Mouse (Mus musculus): ENCODE data around the gene Lpp. TPM values are rescaled to one million over a fixed set of nuclear protein-coding genes. Genes with fewer than 3 reads are reported as not detected.

The Lpp gene
- polyA plus RNA-seq, 1 experiment from 2014 or later, result 10.3 TPM

GRCm38 (mm10) chr16:24861374-24861773 is 468.1 kb downstream of the Lpp start:
- no peak for ATAC-seq (ENCODE audit: low read depth)

GRCm38 (mm10) chr16:24874235-24874634 is 480.9 kb downstream of the Lpp start:
- no peaks in the 10 kb centered on the region for H3K27me3 ChIP-seq (ENCODE audit: control insufficient read depth, insufficient read depth, low read depth, low read length)
- H3K9ac ChIP-seq (ENCODE audit: low read depth, low read length), result no peak overlapping the region
- H3K36me3 ChIP-seq (ENCODE audit: control insufficient read depth, insufficient read depth), result peaks cover 3% of the 10 kb centered on the region; the same call in 1 of the 2 replicates
- H3K4me3 ChIP-seq (ENCODE audit: low read depth, low read length), result no peak overlapping the region
- no peaks in the 10 kb centered on the region for H3K4me1 ChIP-seq (ENCODE audit: control insufficient read depth, low read depth, low read length)
- H3K4me2 ChIP-seq (ENCODE audit: low read depth, low read length), result no peak overlapping the region
- peak overlapping the region; percentile 28; the same call in 1 of the 2 replicates for H3K27ac ChIP-seq (ENCODE audit: low read length)
- no peaks in the 10 kb centered on the region for H3K9me3 ChIP-seq (replicated peaks; ENCODE audit: control insufficient read depth, low read length)
- 42% methylated on average over 4 of the region's 4 CpGs for WGBS (ENCODE audit: insufficient replicate concordance)
- peak; percentile 80 for ATAC-seq (ENCODE audit: low read depth)

More at GRCm38 (mm10) chr16:24861374-24861773, 468.1 kb downstream of the Lpp start:
- Histone ChIP-seq H3K27me3 (ENCODE audit: control insufficient read depth, insufficient read depth, low read depth, low read length) (no peaks in the 10 kb centered on the region), H3K4me3 (ENCODE audit: low read depth, low read length) (no peak overlapping the region), H3K4me2 (ENCODE audit: low read depth, low read length) (no peak overlapping the region), H3K4me1 (ENCODE audit: control insufficient read depth, low read depth, low read length) (no peaks in the 10 kb centered on the region), H3K36me3 (ENCODE audit: control insufficient read depth, insufficient read depth) (no peaks in the 10 kb centered on the region), H3K9me3 (replicated peaks; ENCODE audit: control insufficient read depth, low read length) (no peaks in the 10 kb centered on the region), H3K9ac (ENCODE audit: low read depth, low read length) (no peak overlapping the region), H3K27ac (ENCODE audit: low read length) (no peak overlapping the region)
- 61% methylated on average over 5 of the region's 5 CpGs for WGBS (ENCODE audit: insufficient replicate concordance)

DNA sequence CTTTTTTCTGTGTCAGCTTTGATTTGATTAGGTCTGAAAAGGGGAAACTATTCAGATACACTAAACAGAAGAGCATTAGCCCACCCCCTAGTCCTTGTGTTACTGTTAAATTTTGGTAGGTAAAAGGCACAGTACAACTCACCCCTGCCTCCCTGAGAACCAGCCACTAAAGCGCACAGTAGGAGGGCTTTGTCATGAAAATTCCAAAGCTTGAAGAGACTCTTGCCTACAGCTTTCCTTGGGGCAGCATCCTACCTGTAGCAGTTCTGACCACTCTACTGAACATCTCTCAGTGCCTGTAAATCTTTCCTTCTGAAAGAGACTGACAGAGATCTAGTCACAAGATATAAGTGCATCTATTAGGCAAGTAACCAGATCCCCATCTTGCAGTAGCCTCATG is 482.4 kb downstream of the Lpp start:
- Histone ChIP-seq H3K36me3 (ENCODE audit: control insufficient read depth, insufficient read depth) (peaks cover 3% of the 10 kb centered on the region; the same call in 1 of the 2 replicates), H3K27ac (ENCODE audit: low read length) (no peak overlapping the region), H3K9me3 (replicated peaks; ENCODE audit: control insufficient read depth, low read length) (no peaks in the 10 kb centered on the region), H3K27me3 (ENCODE audit: control insufficient read depth, insufficient read depth, low read depth, low read length) (no peaks in the 10 kb centered on the region), H3K4me2 (ENCODE audit: low read depth, low read length) (no peak overlapping the region), H3K4me3 (ENCODE audit: low read depth, low read length) (no peak overlapping the region), H3K9ac (ENCODE audit: low read depth, low read length) (no peak overlapping the region), H3K4me1 (ENCODE audit: control insufficient read depth, low read depth, low read length) (no peaks in the 10 kb centered on the region)
- ATAC-seq (ENCODE audit: low read depth), result no peak
- WGBS (ENCODE audit: insufficient replicate concordance), result 66% methylated on average over 1 of the region's 1 CpGs

DNA sequence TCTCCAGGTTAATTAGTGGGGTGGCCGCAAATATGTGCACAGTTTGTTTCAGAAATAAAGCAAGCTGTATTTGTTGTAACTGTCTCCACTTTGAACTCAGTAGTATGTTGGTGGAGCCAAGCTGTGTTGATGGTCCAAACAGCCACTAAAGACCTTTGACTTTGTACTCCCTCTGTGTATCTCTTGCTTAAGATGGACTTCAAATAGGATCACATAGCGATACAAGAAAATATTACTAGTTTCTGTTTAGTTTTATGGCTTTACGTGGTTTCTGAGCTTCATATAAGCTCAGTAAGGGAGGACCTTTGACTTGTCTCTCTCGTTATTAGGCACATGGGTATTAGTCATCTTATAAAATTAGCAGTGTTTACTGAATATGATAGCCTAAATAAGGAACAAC is 485.7 kb downstream of the Lpp start:
- H3K4me3 ChIP-seq (ENCODE audit: low read depth, low read length), result no peak overlapping the region
- H3K9me3 ChIP-seq (replicated peaks; ENCODE audit: control insufficient read depth, low read length), result no peaks in the 10 kb centered on the region
- no peak overlapping the region for H3K9ac ChIP-seq (ENCODE audit: low read depth, low read length)
- H3K27ac ChIP-seq (ENCODE audit: low read length), result peak overlapping the region; percentile 5; the same call in 1 of the 2 replicates
- peak; percentile 42; the same call in 1 of the 2 replicates for ATAC-seq (ENCODE audit: low read depth)
- no peak overlapping the region for H3K4me2 ChIP-seq (ENCODE audit: low read depth, low read length)
- H3K27me3 ChIP-seq (ENCODE audit: control insufficient read depth, insufficient read depth, low read depth, low read length), result no peaks in the 10 kb centered on the region
- H3K4me1 ChIP-seq (ENCODE audit: control insufficient read depth, low read depth, low read length), result no peaks in the 10 kb centered on the region
- WGBS (ENCODE audit: insufficient replicate concordance), result 55% methylated on average over 4 of the region's 4 CpGs
- H3K36me3 ChIP-seq (ENCODE audit: control insufficient read depth, insufficient read depth), result no peaks in the 10 kb centered on the region

DNA sequence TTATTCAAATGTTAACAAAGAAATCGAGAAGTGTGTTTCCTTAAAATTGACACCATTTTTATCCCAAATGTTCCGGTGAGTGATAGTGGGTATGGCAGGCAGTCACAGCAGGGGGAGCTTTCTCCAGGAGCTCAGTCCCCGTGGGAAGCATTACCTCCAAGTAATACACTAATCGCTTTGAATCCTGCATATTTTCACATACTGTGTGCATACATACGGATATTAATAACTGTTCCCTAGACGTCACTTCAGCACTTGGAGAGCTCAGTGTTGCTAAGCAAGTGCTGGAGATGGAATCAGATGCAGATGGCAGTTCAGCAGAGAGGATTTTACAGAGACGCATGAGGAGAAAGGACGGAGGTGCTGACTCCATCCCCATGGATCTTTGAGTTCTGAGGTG is 487.4 kb downstream of the Lpp start:
- Histone ChIP-seq H3K4me3 (ENCODE audit: low read depth, low read length) (no peak overlapping the region), H3K9me3 (replicated peaks; ENCODE audit: control insufficient read depth, low read length) (no peaks in the 10 kb centered on the region), H3K4me2 (ENCODE audit: low read depth, low read length) (no peak overlapping the region), H3K27me3 (ENCODE audit: control insufficient read depth, insufficient read depth, low read depth, low read length) (no peaks in the 10 kb centered on the region), H3K36me3 (ENCODE audit: control insufficient read depth, insufficient read depth) (no peaks in the 10 kb centered on the region), H3K9ac (ENCODE audit: low read depth, low read length) (no peak overlapping the region), H3K27ac (ENCODE audit: low read length) (no peak overlapping the region), H3K4me1 (ENCODE audit: control insufficient read depth, low read depth, low read length) (no peaks in the 10 kb centered on the region)
- ATAC-seq (ENCODE audit: low read depth), result no peak
- 60% methylated on average over 8 of the region's 8 CpGs for WGBS (ENCODE audit: insufficient replicate concordance)

- Histone ChIP-seq H3K27ac (ENCODE audit: low read length) (no peak overlapping the region), H3K27me3 (ENCODE audit: control insufficient read depth, insufficient read depth, low read depth, low read length) (no peaks in the 10 kb centered on the region), H3K36me3 (ENCODE audit: control insufficient read depth, insufficient read depth) (no peaks in the 10 kb centered on the region), H3K4me1 (ENCODE audit: control insufficient read depth, low read depth, low read length) (no peaks in the 10 kb centered on the region), H3K4me2 (ENCODE audit: low read depth, low read length) (no peak overlapping the region), H3K9ac (ENCODE audit: low read depth, low read length) (no peak overlapping the region), H3K4me3 (ENCODE audit: low read depth, low read length) (no peak overlapping the region), H3K9me3 (replicated peaks; ENCODE audit: control insufficient read depth, low read length) (no peaks in the 10 kb centered on the region)
- ATAC-seq (ENCODE audit: low read depth), result no peak
- WGBS (ENCODE audit: insufficient replicate concordance), result 68% methylated on average over 3 of the region's 3 CpGs
Measured at GRCm38 (mm10) chr16:24881981-24882775, 488.9 kb downstream of the Lpp start.

- no peaks in the 10 kb centered on the region for H3K9me3 ChIP-seq (replicated peaks; ENCODE audit: control insufficient read depth, low read length)
- no peaks in the 10 kb centered on the region for H3K36me3 ChIP-seq (ENCODE audit: control insufficient read depth, insufficient read depth)
- H3K27ac ChIP-seq (ENCODE audit: low read length), result no peak overlapping the region
- no peaks in the 10 kb centered on the region for H3K4me1 ChIP-seq (ENCODE audit: control insufficient read depth, low read depth, low read length)
- no peak overlapping the region for H3K9ac ChIP-seq (ENCODE audit: low read depth, low read length)
- H3K27me3 ChIP-seq (ENCODE audit: control insufficient read depth, insufficient read depth, low read depth, low read length), result no peaks in the 10 kb centered on the region
- no peak overlapping the region for H3K4me2 ChIP-seq (ENCODE audit: low read depth, low read length)
- H3K4me3 ChIP-seq (ENCODE audit: low read depth, low read length), result no peak overlapping the region
- no peak for ATAC-seq (ENCODE audit: low read depth)
Measured at GRCm38 (mm10) chr16:24884017-24884416, 490.7 kb downstream of the Lpp start.

DNA sequence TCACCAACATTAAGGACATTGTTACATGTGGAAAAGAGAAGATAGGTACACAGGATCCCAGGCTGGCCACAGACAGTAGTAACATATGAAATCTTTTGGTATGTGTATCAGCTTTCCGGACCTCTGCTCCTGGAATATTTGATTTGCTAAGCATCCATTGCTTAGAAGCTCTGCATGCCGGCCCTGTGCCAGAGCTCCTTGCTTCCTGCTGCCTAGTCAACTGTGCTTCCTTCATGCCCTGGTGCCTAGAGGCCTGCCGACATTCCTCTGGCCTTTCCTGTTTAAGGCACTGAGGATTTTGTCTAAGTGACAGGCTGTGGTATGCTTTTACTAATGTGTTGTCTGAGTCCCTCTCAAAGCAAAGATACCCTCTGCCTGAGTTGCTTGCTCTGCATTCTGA is 493.0 kb downstream of the Lpp start:
- Histone ChIP-seq H3K9ac (ENCODE audit: low read depth, low read length) (no peak overlapping the region), H3K27me3 (ENCODE audit: control insufficient read depth, insufficient read depth, low read depth, low read length) (no peaks in the 10 kb centered on the region), H3K27ac (ENCODE audit: low read length) (no peak overlapping the region), H3K4me1 (ENCODE audit: control insufficient read depth, low read depth, low read length) (no peaks in the 10 kb centered on the region), H3K9me3 (replicated peaks; ENCODE audit: control insufficient read depth, low read length) (no peaks in the 10 kb centered on the region), H3K36me3 (ENCODE audit: control insufficient read depth, insufficient read depth) (no peaks in the 10 kb centered on the region), H3K4me3 (ENCODE audit: low read depth, low read length) (no peak overlapping the region), H3K4me2 (ENCODE audit: low read depth, low read length) (no peak overlapping the region)
- ATAC-seq (ENCODE audit: low read depth), result no peak
- WGBS (ENCODE audit: insufficient replicate concordance), result 53% methylated on average over 3 of the region's 3 CpGs

- no peaks in the 10 kb centered on the region for H3K36me3 ChIP-seq (ENCODE audit: control insufficient read depth, insufficient read depth)
- no peak for ATAC-seq (ENCODE audit: low read depth)
- no peaks in the 10 kb centered on the region for H3K9me3 ChIP-seq (replicated peaks; ENCODE audit: control insufficient read depth, low read length)
- H3K4me3 ChIP-seq (ENCODE audit: low read depth, low read length), result no peak overlapping the region
- H3K9ac ChIP-seq (ENCODE audit: low read depth, low read length), result no peak overlapping the region
- no peak overlapping the region for H3K27ac ChIP-seq (ENCODE audit: low read length)
- H3K4me2 ChIP-seq (ENCODE audit: low read depth, low read length), result no peak overlapping the region
- no peaks in the 10 kb centered on the region for H3K27me3 ChIP-seq (ENCODE audit: control insufficient read depth, insufficient read depth, low read depth, low read length)
- no peaks in the 10 kb centered on the region for H3K4me1 ChIP-seq (ENCODE audit: control insufficient read depth, low read depth, low read length)
- 46% methylated on average over 7 of the region's 7 CpGs for WGBS (ENCODE audit: insufficient replicate concordance)
Measured at GRCm38 (mm10) chr16:24886943-24887342, 493.6 kb downstream of the Lpp start.
